Mouse (Mus musculus): ENCODE results near the gene Glce.

Glce gene

GRCm38 (mm10) chr9:62122508-62123215 is at the start of gene Glce:
Glce (minus strand) TSS chr9:62122655.
- peak; percentile 97 to 98 for DNase-seq

GRCm38 (mm10) chr9:62172239-62172638 is 49.8 kb upstream of the Glce start:
- DNase-seq: no peak

GRCm38 (mm10) chr9:62170921-62171320 is 48.5 kb upstream of the Glce start:
- DNase-seq: no peak

GRCm38 (mm10) chr9:62166621-62167020 is 44.2 kb upstream of the Glce start:
- no peak for DNase-seq

GRCm38 (mm10) chr9:62166186-62166585 is 43.7 kb upstream of the Glce start:
- DNase-seq: no peak

- DNase-seq: no peak
Observed at GRCm38 (mm10) chr9:62162889-62163291, 40.4 kb upstream of the Glce start.

- no peak for DNase-seq
Observed at GRCm38 (mm10) chr9:62160788-62161187, 38.3 kb upstream of the Glce start.

GRCm38 (mm10) chr9:62158746-62159145 is 36.3 kb upstream of the Glce start:
- DNase-seq: no peak

- DNase-seq: no peak
Observed at GRCm38 (mm10) chr9:62155821-62156220, 33.4 kb upstream of the Glce start.

- DNase-seq: no peak
Observed at GRCm38 (mm10) chr9:62155400-62155799, 32.9 kb upstream of the Glce start.

- DNase-seq: no peak
Observed at GRCm38 (mm10) chr9:62154956-62155355, 32.5 kb upstream of the Glce start.

GRCm38 (mm10) chr9:62154551-62154950 is 32.1 kb upstream of the Glce start:
- no peak for DNase-seq

GRCm38 (mm10) chr9:62153263-62153662 is 30.8 kb upstream of the Glce start:
- DNase-seq: peak in 1 of 2 experiments; percentile 26

- DNase-seq: no peak
Observed at GRCm38 (mm10) chr9:62152506-62152905, 30.1 kb upstream of the Glce start.

GRCm38 (mm10) chr9:62145198-62145597 is 22.7 kb upstream of the Glce start:
- no peak for DNase-seq

- no peak for DNase-seq
Observed at GRCm38 (mm10) chr9:62143428-62143827, 21.0 kb upstream of the Glce start.

GRCm38 (mm10) chr9:62139027-62139426 is 16.6 kb upstream of the Glce start:
- no peak for DNase-seq

- peak; percentile 27 to 39 for DNase-seq
Observed at GRCm38 (mm10) chr9:62137259-62137658, 14.8 kb upstream of the Glce start.

- no peak for DNase-seq
Observed at GRCm38 (mm10) chr9:62132005-62132782, 9.7 kb upstream of the Glce start.

GRCm38 (mm10) chr9:62130746-62131145 is 8.3 kb upstream of the Glce start:
- DNase-seq: no peak

GRCm38 (mm10) chr9:62128056-62128455 is 5.6 kb upstream of the Glce start:
- DNase-seq: no peak

GRCm38 (mm10) chr9:62125986-62126575 is 3.6 kb upstream of the Glce start:
- no peak for DNase-seq

- DNase-seq: no peak
Observed at GRCm38 (mm10) chr9:62124266-62124665, 1.8 kb upstream of the Glce start.

GRCm38 (mm10) chr9:62123496-62123895 is 1.0 kb upstream of the Glce start:
- DNase-seq: no peak

Measured in lung, postnatal 4 days (tissue).